Mouse (Mus musculus): ENCODE results near the gene Slc8a1.

Gene Slc8a1

DNA sequence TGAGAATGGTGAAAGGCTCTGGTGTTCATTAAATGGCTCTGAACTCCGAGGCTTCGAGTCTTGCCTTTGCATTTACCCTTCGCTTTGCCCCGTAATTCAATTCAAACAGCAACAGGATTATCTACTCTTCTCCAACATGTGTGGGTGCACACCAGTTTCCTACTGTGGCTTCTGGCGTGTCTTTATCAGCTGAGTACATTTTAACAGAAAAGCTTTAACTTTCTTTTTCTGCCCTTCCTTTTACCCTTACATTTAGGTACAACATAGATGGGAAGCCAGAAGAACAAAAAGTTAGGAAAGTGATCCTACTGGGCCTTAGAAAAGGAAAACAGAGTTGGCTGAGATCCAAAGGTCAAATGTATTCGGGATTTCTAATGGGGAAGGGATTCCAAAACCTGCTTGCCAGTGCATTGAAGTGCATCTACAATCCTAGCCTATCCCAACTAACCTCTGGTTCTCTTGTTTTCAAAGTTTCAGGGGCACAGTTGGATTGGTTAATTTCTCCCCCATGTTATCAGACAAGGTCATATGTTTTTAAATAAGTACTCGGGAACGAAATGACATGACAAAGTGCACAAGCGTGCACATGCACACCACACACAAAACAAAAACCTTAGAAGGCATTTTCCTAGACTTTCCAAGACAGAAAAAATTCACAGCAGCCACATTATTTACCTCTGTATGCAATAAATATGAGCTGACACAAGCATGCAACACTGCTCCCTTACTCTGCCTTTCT is 172.4 kb downstream of the Slc8a1 start:
- DNase-seq (ENCODE audit: low read depth, low spot score): no peak

DNA sequence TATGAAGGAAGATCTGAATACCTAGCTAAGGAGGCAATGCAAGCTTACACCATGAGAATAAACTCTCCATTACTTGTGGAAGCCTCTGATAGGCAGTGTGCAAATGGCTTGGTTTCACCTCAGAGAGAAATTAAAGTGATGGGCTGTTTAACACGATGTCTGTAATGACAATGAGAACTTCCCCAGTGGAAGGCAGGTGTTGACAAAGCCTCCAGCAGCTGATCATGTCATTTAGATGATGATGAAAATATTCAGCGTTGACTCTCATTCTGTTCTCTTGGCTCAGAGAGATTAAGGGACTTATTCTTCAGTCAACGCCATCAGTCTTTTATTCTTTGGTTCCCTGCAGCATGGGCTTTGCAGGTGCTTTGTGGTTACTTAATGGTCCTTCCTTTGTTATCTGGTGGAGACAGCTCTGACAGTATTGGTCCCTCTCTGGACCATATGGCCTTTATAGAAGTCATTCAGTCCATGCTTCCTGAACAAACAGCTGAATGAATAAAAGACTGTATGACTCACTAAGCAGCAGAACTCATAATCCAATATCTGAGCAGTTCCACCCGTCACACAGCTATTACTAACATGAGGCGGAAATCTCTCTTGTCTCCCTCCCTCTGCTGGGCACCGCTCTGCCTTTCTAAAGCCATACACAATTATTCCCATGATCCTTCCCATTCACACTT is 184.0 kb downstream of the Slc8a1 start:
- DNase-seq (ENCODE audit: low read depth, low spot score): no peak

DNA sequence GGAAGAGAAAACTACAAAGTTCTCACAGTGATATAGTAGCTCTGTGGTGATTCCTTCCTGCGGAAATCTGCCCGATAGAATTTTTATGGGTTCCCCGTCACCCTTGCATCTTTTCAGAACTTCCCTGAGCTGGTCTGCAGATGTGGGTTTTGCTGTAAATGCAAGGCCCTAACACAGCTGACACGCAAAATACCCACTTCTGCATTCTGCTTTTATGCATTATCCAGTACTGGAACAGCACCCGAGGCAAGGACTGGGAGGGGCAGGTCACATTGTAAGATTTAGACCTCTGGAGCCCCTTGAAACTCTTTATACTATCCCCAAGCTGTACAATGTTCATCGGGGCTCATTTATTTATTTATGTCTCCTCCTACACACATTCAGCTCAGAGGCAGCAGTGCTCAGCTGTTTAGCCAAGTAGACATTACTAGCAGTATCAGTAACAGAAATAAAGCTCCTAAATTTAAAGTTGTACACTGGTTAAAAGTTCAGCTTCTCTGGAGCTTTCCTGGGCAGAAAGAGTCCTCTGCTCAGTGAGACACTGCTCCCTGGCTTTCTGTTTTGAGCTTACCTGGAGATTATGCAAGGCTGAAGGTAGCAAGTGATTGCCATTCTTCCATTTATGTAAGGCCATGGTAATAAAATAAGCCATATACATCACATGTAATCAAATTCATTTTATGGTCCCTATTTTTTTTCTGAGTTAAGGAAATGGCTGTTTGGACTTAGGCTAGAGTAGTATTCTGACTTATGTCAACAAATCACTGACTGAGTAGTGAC is 186.1 kb downstream of the Slc8a1 start:
- no peak for DNase-seq (ENCODE audit: low read depth, low spot score)

DNA sequence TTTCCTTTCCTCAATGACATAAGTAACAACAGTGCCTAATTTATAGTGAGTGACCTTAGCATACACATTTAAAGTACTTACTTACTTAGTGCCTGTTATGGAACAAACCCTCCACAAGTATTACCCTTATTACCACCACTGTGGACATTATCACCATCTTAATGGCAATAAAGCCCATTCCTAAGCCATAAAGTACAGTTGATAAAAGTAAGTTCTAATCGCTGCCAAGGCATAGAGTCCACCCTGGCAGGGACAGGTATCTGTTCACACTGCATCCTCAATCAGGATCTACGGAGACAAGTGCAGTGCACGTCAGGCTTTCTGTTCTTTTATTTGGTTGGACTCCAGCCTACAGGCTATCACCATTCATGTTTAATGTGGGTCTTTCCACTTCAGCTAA is 187.3 kb downstream of the Slc8a1 start:
- no peak for DNase-seq (ENCODE audit: low read depth, low spot score)

DNA sequence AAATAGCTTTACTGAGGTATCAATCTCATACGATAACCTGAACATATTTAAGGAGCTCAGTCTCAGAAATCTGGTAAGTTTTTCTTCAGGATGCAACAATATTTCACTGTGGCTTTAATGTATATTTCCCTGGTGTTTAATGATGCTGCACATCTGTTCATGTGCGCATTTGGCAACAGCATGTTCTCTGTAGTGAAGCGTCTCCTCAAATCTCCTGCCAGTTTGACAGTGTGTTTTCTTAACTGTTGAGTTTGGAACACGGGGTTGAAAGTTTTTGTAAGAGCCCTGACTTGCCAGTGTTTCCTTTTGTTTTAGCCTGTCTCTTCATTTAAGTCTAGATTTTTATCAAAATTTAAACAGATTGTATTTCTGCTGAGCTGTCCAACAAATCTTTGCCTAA is 190.2 kb downstream of the Slc8a1 start:
- no peak for DNase-seq (ENCODE audit: low read depth, low spot score)

DNA sequence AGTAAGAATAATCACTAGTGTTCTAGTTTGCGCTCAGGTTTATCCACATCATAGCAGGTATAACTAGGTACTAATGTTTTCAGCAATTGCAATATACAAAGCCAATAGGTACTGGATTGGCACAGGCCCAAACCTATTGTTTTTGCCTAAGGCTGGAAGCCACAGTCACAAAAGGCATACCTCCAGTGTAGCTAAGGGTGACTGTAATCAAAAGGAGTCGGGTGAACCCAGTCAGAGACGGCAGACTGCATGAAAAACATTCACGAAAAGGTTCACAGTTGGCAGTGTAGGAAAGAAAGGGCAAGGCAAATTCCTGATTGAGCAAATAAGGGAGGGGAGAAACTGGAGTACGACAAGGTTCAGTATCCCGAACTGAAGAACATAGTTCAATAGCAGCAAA is 191.7 kb downstream of the Slc8a1 start:
- DNase-seq (ENCODE audit: low read depth, low spot score): no peak

DNA sequence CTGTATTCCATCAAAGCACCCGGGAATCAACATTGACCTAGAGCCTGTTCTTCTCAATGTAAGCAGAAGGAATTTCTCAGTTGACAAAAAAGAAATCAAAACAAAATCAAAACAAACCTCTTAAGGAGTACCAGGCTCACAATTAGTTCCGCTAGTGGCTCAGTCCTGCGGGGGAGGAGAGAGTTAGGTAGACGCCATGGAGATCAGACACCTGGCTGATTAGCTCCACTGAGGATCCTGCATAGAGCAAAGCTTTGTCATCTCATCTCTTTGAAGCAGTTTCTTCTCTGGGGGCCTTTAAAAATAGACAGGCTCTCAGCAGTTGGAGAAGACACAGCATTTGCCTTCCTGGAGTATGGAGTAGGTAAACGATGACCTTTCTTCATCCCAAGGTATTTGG is 192.2 kb downstream of the Slc8a1 start:
- no peak for DNase-seq (ENCODE audit: low read depth, low spot score)

DNA sequence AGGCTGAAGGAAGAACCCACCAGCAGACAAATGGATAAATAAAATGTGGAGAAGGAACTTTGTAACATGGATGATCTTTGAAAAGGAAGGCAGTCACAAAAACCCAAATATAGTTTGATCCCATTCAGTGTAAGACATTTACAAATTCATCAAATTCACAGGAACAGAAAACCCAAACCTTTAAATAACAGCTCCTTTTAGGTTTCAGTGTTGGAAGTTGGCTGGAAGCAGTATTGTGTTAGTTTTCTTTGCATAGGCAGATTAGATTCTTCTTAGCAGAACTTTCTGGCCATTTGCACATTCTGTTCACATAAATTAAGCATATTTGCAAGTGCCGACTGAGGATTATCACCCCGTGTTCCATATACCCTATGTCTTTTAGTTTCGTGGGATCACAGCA is 193.3 kb downstream of the Slc8a1 start:
- no peak for DNase-seq (ENCODE audit: low read depth, low spot score)

DNA sequence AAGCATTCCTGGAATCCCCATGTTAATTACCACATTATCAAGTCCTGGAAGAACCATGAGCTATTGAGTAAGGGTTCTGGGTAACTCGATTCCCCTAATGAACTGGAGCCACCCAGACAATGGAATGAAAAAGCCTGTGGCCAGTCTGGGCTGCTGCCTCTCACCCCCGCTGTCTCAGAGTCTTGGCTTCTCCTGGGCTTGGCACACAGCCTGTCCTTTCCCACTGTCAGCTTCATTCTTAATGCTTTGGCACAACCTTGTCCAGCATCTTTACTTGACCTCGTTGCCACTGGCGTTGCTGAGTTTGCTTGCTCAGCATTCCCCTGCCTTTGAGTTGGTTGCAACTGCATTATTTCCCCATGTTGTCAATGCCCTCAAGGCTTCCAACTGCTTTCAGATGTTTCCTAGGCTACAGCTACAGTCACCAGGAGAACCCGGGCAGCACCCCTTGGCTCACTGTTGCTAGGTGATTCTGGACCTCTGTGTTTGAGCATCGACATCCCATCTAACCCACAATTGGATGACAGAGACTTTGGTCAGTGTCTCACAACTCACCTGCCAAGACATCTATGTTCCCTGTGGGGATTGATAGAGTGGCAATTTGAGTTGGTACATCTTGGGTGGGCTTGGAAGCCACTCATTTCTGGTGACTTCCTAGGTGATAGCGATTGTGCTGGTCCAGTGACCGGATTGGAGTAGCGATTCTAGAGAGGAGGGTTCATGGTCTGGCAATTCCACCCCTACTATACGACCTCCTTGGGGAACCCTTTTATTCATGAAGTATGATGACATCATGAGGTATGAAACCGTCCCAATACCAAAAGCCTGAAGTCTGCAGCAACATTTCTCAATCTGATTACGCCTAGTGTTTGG is 195.6 kb downstream of the Slc8a1 start:
- no peak for DNase-seq (ENCODE audit: low read depth, low spot score)

DNA sequence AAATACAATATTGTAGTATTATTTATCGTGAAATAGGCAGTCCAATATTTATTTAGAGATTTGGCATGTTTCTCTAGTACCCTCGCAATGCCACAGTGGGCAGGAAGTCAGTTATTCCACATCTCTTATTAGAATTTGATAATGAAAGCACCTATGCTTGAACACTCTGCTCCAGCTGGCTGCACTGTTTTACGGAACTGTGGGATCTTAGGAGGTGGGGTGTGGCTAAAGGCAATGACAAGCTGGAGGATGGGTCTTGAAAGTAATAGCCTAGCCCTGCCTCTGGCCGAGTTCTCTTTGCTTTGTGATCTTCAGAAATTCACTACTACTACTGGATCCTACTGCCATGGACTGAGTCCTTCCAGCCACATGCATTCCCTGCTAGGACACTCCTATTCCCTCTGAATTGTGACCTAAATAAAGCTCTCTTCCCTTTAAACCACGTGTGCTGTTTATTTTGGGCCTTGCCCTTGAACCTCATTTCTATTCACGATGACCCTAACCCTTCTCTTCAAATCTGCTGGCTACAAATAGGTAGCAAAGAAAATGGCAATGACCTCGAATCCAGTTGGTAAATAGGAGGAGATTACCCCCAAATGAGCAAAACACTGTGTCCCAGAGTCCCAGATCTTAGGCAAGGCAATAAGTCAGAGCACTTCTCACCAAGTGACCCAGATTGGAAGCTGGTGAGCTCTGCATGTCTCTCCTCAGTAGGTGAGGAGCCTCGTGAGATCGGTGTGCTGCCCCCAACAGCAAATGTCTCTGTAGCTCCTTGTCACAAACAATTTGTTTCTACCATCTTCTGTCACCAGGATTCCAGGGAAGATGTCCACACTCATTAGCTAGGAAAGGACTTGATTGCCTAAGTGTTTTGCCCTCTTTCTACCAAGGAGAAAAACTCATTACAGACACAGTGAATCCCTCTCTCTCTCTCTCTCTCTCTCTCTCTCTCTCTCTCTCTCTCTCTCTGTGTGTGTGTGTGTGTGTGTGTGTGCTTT is 199.7 kb downstream of the Slc8a1 start:
- DNase-seq (ENCODE audit: low read depth, low spot score): no peak

DNA sequence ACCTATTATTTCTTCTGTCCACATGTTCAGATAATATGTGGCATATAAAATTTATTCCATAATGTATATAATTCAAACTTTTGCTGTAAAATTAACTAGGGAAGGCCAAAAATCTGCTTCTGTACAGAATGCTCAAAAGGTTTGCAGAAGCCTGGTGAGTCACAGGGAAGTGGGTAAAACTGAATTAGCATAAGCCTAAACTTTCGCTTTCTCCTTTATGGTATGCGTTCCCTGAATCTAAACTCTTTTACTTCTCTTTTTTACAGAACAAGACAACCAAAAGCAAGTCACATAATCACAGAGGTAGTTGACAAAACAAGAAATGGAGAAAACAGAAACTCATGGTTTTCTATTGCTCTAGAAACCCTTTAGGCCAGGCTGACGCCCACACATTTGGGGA is 202.1 kb downstream of the Slc8a1 start:
- no peak for DNase-seq (ENCODE audit: low read depth, low spot score)

DNA sequence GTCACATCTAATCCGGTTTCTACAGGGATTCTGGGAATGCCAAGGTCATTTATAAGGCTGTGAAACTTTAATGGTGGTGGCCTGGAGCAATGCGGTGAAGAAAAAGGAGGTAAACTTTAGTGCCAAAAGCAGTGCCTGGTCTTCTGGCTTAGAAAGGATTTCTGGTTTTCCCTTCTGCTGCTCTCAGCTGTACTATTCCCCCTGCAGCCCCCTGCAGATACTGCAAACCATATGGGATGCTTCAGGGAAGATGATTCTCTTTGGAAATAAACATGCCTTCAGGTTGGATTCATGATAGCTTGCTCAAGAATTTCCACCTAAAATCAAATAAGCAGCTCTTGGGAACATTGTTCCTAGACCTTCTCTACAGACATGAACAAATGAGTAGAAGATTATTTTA is 208.3 kb downstream of the Slc8a1 start:
- no peak for DNase-seq (ENCODE audit: low read depth, low spot score)

DNA sequence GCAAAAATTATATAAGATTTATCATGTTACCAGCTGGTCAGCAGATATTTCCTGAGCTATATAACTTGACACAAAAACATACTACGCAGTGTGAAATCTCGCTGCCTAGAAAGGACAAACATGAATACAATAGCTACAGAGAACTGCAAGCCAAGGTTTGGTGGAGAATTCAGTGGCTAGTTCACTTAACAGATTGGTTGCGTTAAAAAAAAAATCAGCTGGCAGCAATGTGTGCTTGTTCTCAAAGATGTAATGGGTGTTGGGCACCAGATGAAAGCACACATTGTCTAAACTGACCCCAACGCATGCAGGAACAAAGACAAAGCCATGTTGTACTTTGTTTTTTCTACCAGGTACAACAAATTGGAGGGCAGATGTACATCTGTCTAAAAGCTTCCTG is 209.2 kb downstream of the Slc8a1 start:
- no peak for DNase-seq (ENCODE audit: low read depth, low spot score)

DNA sequence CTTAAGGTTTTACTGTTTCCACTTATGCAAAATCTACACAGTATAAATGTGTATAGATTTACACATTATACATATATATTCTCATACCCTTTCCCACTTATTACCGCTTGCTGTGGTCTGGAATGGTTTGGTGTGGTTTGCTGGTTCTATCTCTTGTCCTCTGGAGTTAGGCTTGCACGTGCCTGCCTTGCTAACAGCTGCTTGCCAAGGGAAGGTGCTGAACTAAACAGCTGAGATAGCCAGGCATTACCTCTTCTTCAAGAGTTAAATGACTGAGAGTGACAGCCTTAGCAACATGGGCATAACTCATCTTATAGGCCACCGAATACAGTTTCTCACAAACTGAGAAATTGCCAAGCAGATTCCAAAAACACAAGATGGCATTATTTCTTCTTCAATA is 211.7 kb downstream of the Slc8a1 start:
- DNase-seq (ENCODE audit: low read depth, low spot score): no peak

DNA sequence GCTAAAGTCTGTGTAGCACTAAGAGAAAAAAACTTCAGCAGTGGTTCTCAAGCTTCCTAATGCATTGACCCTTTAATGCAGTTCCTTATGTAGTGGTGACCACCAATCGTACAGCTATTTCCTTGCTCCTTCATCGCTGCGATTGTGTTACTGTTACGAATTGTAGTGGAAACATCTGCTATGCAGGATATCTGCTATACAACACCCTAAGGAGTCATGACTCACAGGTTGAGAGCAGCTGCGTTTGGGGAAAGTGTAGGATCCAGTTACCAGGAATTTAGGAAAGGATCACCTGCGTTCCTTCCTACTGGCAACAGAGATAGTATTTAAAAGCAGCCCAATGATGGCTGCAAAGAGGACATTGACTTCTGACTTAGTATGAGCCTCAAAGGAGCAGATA is 213.4 kb downstream of the Slc8a1 start:
- no peak for DNase-seq (ENCODE audit: low read depth, low spot score)

DNA sequence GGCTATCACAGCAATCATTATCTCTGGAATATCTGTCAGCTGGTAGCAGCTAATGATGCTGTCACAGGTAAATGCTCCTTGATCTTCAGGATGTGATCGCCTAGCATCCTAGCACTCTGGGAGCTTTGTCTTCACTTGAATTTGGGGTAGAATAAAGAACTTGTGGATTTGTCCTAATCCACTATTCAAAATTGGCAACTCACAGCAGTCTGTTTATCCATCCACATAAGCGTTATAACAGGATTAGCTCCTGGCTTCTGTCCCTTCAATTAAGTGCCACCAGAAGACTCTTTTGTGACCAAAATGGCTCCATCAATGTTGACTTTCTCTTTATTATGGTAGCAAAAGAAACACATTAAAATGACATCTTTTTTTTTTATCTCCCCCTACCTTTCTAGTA is 214.2 kb downstream of the Slc8a1 start:
- DNase-seq (ENCODE audit: low read depth, low spot score): no peak

DNA sequence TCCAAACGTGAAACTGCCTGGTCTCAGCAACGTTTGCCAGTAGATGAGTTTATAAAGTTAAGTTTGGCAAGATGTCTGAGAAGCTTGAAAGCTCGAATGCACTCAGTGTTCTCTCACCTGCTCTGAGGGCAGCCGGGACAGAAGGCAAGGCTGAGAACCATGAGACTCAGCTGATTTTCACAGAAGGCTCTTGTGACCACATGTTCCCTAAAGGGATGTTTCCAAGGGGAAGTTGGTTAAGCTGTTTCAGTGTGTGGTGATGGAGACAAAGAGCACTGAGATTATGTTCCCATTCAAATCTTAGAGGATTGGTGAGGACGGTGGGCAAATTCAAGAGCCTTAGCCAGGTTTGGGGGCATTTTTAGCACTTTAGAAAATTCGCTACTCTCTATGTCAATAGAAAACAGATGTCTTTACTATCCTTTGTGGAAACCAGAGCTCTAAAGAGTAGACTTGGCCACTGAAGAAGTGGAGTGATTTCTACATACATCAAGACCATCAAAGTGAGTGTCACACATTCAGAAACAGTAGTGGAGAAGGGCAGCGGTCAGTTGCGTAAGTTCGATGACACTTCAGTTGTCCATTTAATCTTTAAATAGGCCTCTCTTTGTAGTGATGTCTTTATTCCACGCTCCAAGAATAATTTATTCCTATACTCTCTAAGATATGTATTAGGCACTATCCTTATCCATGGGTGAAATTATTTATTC is 219.7 kb downstream of the Slc8a1 start:
- no peak for DNase-seq (ENCODE audit: low read depth, low spot score)

DNA sequence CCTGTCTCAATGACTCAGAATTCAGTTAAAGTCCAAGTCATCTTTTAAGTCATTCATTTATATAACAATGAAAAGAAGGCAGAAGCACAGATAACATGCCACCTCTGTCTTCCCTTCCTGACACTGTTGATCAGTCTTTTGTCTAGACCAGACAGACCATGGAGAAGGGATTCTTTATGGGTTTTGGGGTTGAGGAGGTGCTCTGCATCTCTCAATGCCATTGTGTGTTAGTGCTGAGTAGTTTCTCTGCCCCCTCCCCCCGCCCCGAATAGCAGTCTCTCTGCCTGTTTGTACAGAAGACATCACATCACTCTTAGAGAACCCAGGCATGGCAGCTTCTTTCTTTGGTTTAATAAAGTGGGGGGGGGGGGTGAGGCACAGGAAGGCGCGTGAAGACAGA is 222.0 kb downstream of the Slc8a1 start:
- no peak for DNase-seq (ENCODE audit: low read depth, low spot score)

DNA sequence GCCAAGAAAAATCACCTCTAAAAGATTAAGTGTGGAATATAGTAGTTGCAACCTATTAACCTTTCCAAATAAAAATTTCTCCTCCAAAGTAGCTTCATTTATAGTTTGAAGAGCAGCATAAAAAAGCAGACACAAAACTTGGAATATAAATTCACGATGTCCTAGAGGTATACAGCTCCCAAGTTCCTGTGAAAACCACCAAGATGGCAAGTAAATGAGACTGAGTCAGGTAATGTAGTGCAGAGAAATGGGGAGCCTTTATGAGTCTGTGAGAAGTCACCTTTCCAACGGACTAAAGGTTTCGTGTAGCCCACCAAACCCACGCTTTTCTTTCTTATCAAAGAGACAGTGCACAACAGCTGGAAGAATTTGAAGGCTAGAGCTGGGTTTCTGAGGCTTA is 224.2 kb downstream of the Slc8a1 start:
- DNase-seq (ENCODE audit: low read depth, low spot score): no peak

DNA sequence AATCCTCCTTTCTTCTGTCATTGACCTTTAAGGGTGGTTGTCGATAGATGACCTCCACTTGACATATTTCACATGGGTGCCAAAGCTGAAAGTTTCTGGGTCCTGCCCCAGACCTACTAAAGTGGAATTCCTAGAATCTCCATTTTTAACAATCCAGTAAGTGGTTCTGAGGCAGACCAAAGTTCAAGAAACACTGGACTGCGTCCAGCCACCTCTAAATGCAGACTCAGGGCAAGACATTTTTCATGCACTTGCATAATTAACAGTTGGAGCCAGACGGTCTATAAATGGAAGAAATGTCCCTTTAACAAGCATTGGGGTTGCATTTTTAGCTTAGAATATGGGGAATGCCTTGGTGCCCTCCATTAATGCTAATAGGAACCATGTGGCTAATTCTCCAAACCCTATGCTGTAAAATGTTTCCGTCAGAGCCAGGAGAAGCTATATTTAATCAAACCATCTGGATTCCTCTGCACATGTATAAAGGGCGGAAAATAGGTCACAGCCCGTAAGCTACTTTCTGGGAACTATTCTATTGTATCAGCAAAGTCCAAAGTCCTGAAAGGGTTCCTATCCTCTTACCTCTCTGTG is 224.7 kb downstream of the Slc8a1 start:
- no peak for DNase-seq (ENCODE audit: low read depth, low spot score)
